Mouse (Mus musculus) testis, adult 2 months (tissue): ENCODE data around the gene Cfap97d1.

Source experiments
- CTCF ChIP-seq: fragments of 200-500 bp; IDR thresholded peaks from 2 replicates; pipeline ENCODE4 v1.5.1; 2012; ENCODE audit warnings: low read depth, mild to moderate bottlenecking, inconsistent platforms, low read length, moderate library complexity; ENCODE audit not compliant: control insufficient read depth, insufficient read depth, insufficient replicate concordance
- POLR2A ChIP-seq: fragments of 200-500 bp; IDR thresholded peaks from 2 replicates; pipeline ENCODE4 v1.6.1; 2012; ENCODE audit warnings: low read depth, mild to moderate bottlenecking, inconsistent platforms, low read length, moderate library complexity; ENCODE audit not compliant: control insufficient read depth

GRCm38 (mm10) chr11:102016136-102016535, 32.1 kb downstream of the Cfap97d1 start:
- no peak for TF ChIP-seq POLR2A
- TF ChIP-seq CTCF = no peak
